Mouse (Mus musculus): Measurements from ENCODE around the gene Rab39.

The Rab39 gene

GRCm38 (mm10) chr9:53705992-53706696 is at the start of gene Rab39:
Rab39 (minus strand) TSS chr9:53706232.
- peak; percentile 72 to 89 for DNase-seq (ENCODE audit: low spot score in 2 of 2)

- DNase-seq (ENCODE audit: low spot score in 2 of 2): no peak
Observed at GRCm38 (mm10) chr9:53754801-53755200, 48.8 kb upstream of the Rab39 start.

GRCm38 (mm10) chr9:53750899-53751298 is 44.9 kb upstream of the Rab39 start:
- no peak for DNase-seq (ENCODE audit: low spot score in 2 of 2)

GRCm38 (mm10) chr9:53750411-53750810 is 44.4 kb upstream of the Rab39 start:
- DNase-seq (ENCODE audit: low spot score in 2 of 2): no peak

GRCm38 (mm10) chr9:53740829-53741404 is 34.9 kb upstream of the Rab39 start:
- no peak for DNase-seq (ENCODE audit: low spot score in 2 of 2)

GRCm38 (mm10) chr9:53705491-53705991 is 491 bp downstream of the Rab39 start:
- DNase-seq (ENCODE audit: low spot score in 2 of 2): peak in 1 of 2 experiments; percentile 58

- no peak for DNase-seq (ENCODE audit: low spot score in 2 of 2)
Observed at GRCm38 (mm10) chr9:53702991-53703390, 3.0 kb downstream of the Rab39 start.

GRCm38 (mm10) chr9:53700496-53700895 is 5.5 kb downstream of the Rab39 start:
- DNase-seq (ENCODE audit: low spot score in 2 of 2): peak in 1 of 2 experiments; percentile 13

- no peak for DNase-seq (ENCODE audit: low spot score in 2 of 2)
Observed at GRCm38 (mm10) chr9:53695846-53696245, 10.2 kb downstream of the Rab39 start.

- DNase-seq (ENCODE audit: low spot score in 2 of 2): peak in 1 of 2 experiments; percentile 6
Observed at GRCm38 (mm10) chr9:53693718-53694117, 12.3 kb downstream of the Rab39 start.

- no peak for DNase-seq (ENCODE audit: low spot score in 2 of 2)
Observed at GRCm38 (mm10) chr9:53691745-53692670, 14.0 kb downstream of the Rab39 start.

GRCm38 (mm10) chr9:53680851-53681250 is 25.2 kb downstream of the Rab39 start:
- DNase-seq (ENCODE audit: low spot score in 2 of 2): no peak

GRCm38 (mm10) chr9:53676921-53677320 is 29.1 kb downstream of the Rab39 start:
- no peak for DNase-seq (ENCODE audit: low spot score in 2 of 2)

GRCm38 (mm10) chr9:53673571-53673970 is 32.5 kb downstream of the Rab39 start:
- DNase-seq (ENCODE audit: low spot score in 2 of 2): peak; percentile 70 to 81

- DNase-seq (ENCODE audit: low spot score in 2 of 2): peak; percentile 13 to 60
Observed at GRCm38 (mm10) chr9:53669680-53670219, 36.3 kb downstream of the Rab39 start, which contains the start of gene Cul5. Cul5 (minus strand) TSS chr9:53670014.

- DNase-seq (ENCODE audit: low spot score in 2 of 2): peak; percentile 93 to 94
Observed at GRCm38 (mm10) chr9:53667020-53667669, 38.9 kb downstream of the Rab39 start.

- no peak for DNase-seq (ENCODE audit: low spot score in 2 of 2)
Observed at GRCm38 (mm10) chr9:53666665-53667019, 39.4 kb downstream of the Rab39 start.

- DNase-seq (ENCODE audit: low spot score in 2 of 2): no peak
Observed at GRCm38 (mm10) chr9:53665428-53665827, 40.6 kb downstream of the Rab39 start.

- no peak for DNase-seq (ENCODE audit: low spot score in 2 of 2)
Observed at GRCm38 (mm10) chr9:53664819-53665218, 41.2 kb downstream of the Rab39 start.

GRCm38 (mm10) chr9:53634796-53635195 is 71.2 kb downstream of the Rab39 start:
- DNase-seq (ENCODE audit: low spot score in 2 of 2): no peak
